Mouse (Mus musculus) hindbrain, postnatal 0 days (tissue): ENCODE measurements around the gene Ctnnd1. TPM values are rescaled to one million over a fixed set of nuclear protein-coding genes. Genes with fewer than 3 reads are reported as not detected.

ENCODE experiments used
- ATAC-seq: fragments of 200-750 bp; cut with Nextera tagmentation; 2 replicates; pipeline ENCODE4 v1.8.0; 2017; ENCODE audit warnings: mild to moderate bottlenecking, moderate TSS enrichment, moderate library complexity
- DNase-seq: peaks from one replicate; pipeline ENCODE4 v3.0.0-alpha.2; 2015; ENCODE audit warnings: low spot score
- H3K27ac ChIP-seq: fragments of 300-500 bp; sonication (generic); 2 replicates; pipeline ENCODE4 v1.5.1; 2014; ENCODE audit warnings: mild to moderate bottlenecking
- H3K27me3 ChIP-seq: fragments of 300-500 bp; sonication (generic); 2 replicates; pipeline ENCODE4 v1.6.1; 2014; ENCODE audit warnings: low read length, mixed read lengths; ENCODE audit not compliant: insufficient read depth
- H3K36me3 ChIP-seq: fragments of 300-500 bp; sonication (generic); 2 replicates; pipeline ENCODE4 v1.6.1; 2014; ENCODE audit warnings: low read length, mixed read lengths; ENCODE audit not compliant: insufficient read depth
- H3K4me1 ChIP-seq: fragments of 300-500 bp; sonication (generic); 2 replicates; pipeline ENCODE4 v1.6.1; 2014; ENCODE audit warnings: antibody characterized with exemption, low read length, mixed read lengths; ENCODE audit not compliant: insufficient read depth
- H3K4me2 ChIP-seq: fragments of 300-500 bp; sonication (generic); 2 replicates; pipeline ENCODE4 v1.6.1; 2014; ENCODE audit warnings: low read depth, mild to moderate bottlenecking, low read length, moderate library complexity, mixed read lengths
- H3K4me3 ChIP-seq: fragments of 300-500 bp; sonication (generic); 2 replicates; pipeline ENCODE4 v1.5.1; 2014; ENCODE audit warnings: low read length
- H3K9ac ChIP-seq: fragments of 300-500 bp; sonication (generic); replicated peaks from 2 replicates; pipeline ENCODE4 v1.6.1; 2014; ENCODE audit warnings: mild to moderate bottlenecking, low read length, moderate library complexity, mixed read lengths
- H3K9me3 ChIP-seq: fragments of 300-500 bp; sonication (generic); 2 replicates; pipeline ENCODE4 v1.6.1; 2016; ENCODE audit warnings: low read length, mixed read lengths
- CTCF ChIP-seq: IDR thresholded peaks from 2 replicates; pipeline ENCODE4 v1.5.1; 2016; ENCODE audit warnings: antibody characterized with exemption, control low read depth, low read depth
- WGBS: fragments of 180-500 bp; shearing (Covaris S2); extraction: QIAGEN DNeasy Blood & Tissue Kit; methylation state at CpG from one replicate; pipeline ENCODE4 v1.1.7; 2014; 5-methylcytosine and 5-hydroxymethylcytosine counted together
- polyA plus RNA-seq: library from polyadenylated mRNA; unstranded; fragments of >200 nt; fragmentation: Nextera tagmentation; extraction: Ambion mirVana; gene quantifications from 2 replicates; pipeline ENCODE4 v1.2.1, GENCODE M21; 2015
- total RNA-seq: library from RNA; depleted of rRNA; stranded (reverse); fragments of >200 nt; gene quantifications from 2 replicates; pipeline ENCODE4 v1.2.3, GENCODE M21; 2014

The Ctnnd1 gene
- total and polyA plus RNA-seq, 2 experiments from 2014 or later = 15.8 to 75.7 TPM

DNA sequence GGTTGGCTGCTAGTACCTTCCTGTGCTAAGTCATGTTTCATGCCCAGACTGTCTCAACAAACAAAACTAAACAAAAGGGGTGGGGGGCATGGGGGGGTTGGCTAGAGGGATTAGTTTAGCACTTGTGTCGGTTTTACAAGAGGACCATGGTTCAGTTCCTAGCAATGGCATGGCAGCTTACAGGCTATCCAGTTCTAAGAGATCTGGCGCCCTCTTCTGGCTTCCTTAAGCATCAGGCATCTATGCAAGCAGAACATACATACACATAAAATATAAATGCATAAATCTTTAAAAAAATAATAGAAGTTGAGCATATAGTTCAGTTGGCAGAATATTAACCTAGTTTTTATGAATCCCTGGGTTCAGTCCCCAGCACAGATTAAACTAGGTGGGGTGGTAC lies 12.3 kb upstream of the Ctnnd1 start:
- WGBS = 27% methylated on average over 2 of the region's 2 CpGs
- no peak overlapping the region for H3K4me3 ChIP-seq
- no peak overlapping the region for H3K9ac ChIP-seq
- H3K36me3 ChIP-seq = no peaks in the 10 kb centered on the region
- no peaks in the 10 kb centered on the region for H3K4me1 ChIP-seq
- ATAC-seq = no peak
- H3K27me3 ChIP-seq = no peaks in the 10 kb centered on the region
- no peaks in the 10 kb centered on the region for H3K9me3 ChIP-seq
- H3K4me2 ChIP-seq = no peak overlapping the region
- H3K27ac ChIP-seq = no peak overlapping the region
- peak; percentile 57 for TF ChIP-seq CTCF
- DNase-seq = peak; percentile 63

GRCm38 (mm10) chr2:84660253-84660652 lies 9.7 kb upstream of the Ctnnd1 start:
- no peak overlapping the region for H3K4me3 ChIP-seq
- H3K27me3 ChIP-seq = no peaks in the 10 kb centered on the region
- ATAC-seq (no peak), DNase-seq (peak; percentile 45)
- H3K27ac ChIP-seq = no peak overlapping the region
- TF ChIP-seq CTCF = peak; percentile 63
- WGBS = 65% methylated on average over 3 of the region's 3 CpGs
- H3K36me3 ChIP-seq = no peaks in the 10 kb centered on the region
- H3K9me3 ChIP-seq = no peaks in the 10 kb centered on the region
- H3K4me2 ChIP-seq = no peak overlapping the region
- no peak overlapping the region for H3K9ac ChIP-seq
- no peaks in the 10 kb centered on the region for H3K4me1 ChIP-seq

DNA sequence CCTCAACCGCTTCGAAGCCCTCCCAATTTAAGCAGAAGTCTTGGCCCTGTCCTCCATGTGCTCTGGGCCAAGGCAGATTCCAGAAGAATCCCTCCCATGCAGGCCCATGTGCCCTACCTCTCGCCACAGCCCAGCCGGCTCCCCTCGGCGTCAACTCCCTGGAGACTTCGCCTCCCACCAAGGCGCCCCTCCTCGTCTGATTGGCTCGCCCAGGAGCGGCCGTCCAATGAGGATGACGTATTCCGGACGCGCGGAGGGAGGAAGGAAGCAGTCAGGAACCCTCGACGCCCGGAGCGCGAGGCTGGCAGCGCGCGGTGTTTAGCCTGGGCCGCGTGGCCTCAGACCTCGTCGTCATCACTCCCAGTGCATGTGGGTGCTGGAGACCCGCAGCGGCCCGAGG lies 8.2 kb upstream of the Ctnnd1 start, which contains the start of gene Btbd18:
Btbd18 (plus strand) TSS at position 274 of the 400 bp plus-strand sequence.
- ATAC-seq (no peak), DNase-seq (no peak)
- no peak for TF ChIP-seq CTCF
- 92% methylated on average over 32 of the region's 32 CpGs for WGBS
- H3K4me2 ChIP-seq = no peak within 1 kb of the TSS
- no peak within 1 kb of the TSS for H3K4me3 ChIP-seq
- H3K27ac ChIP-seq = no peak within 1 kb of the TSS
- no peak within 1 kb of the TSS for H3K9ac ChIP-seq
- no peaks in the 10 kb centered on the region for H3K36me3 ChIP-seq
- H3K27me3 ChIP-seq = no peaks in the 10 kb centered on the region
- H3K4me1 ChIP-seq = no peaks in the 10 kb centered on the region
- no peaks in the 10 kb centered on the region for H3K9me3 ChIP-seq

DNA sequence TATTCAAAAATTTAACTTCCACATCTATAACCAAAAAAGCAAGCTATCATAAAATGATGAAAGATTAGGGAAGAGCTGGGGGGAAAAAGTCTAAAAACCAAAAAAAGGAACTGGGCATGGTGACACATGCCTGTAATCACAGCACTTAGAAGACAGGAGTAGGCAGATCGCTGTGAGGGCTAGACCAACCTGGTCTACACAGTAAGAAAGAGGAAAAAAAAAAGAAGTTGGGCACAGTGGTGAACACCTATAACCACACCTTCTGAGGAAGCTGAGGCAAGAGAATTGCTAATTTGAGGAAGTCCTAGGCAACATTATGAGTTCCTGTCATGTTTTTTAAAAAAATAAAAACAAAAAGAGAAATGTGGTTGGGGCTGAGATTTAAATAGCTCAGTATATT lies 5.3 kb upstream of the Ctnnd1 start:
- WGBS = 85% methylated on average over 1 of the region's 1 CpGs
- H3K9me3 ChIP-seq = no peaks in the 10 kb centered on the region
- no peak overlapping the region for H3K9ac ChIP-seq
- H3K36me3 ChIP-seq = no peaks in the 10 kb centered on the region
- H3K27me3 ChIP-seq = no peaks in the 10 kb centered on the region
- no peak overlapping the region for H3K4me2 ChIP-seq
- no peak overlapping the region for H3K27ac ChIP-seq
- no peak for ATAC-seq
- no peak overlapping the region for H3K4me3 ChIP-seq
- H3K4me1 ChIP-seq = no peaks in the 10 kb centered on the region
- no peak for DNase-seq
- TF ChIP-seq CTCF = no peak

DNA sequence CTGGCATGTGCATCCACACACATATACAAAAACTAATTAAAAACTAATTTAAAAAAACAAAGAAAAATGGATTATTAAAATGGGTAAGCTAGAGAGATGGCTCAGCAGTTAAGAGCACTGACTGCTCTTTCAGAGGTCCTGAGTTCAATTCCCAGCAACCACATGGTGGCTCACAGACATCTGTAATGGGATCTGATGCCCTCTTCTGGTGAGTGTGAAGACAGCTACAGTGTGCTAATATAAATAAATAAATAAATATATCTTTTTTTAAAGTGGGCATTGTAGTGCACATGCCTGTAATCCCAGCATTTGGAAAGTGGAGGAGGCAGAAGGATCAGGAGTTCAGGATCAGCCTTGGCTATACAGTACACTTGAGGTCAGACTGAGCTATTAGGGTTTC lies 2.8 kb upstream of the Ctnnd1 start:
- no peak overlapping the region for H3K4me2 ChIP-seq
- peak; percentile 38 for TF ChIP-seq CTCF
- H3K4me3 ChIP-seq = no peak overlapping the region
- no peaks in the 10 kb centered on the region for H3K9me3 ChIP-seq
- ATAC-seq = no peak
- no peak overlapping the region for H3K27ac ChIP-seq
- H3K27me3 ChIP-seq = no peaks in the 10 kb centered on the region
- no peaks in the 10 kb centered on the region for H3K4me1 ChIP-seq
- H3K9ac ChIP-seq = no peak overlapping the region
- no peaks in the 10 kb centered on the region for H3K36me3 ChIP-seq
- DNase-seq = no peak

DNA sequence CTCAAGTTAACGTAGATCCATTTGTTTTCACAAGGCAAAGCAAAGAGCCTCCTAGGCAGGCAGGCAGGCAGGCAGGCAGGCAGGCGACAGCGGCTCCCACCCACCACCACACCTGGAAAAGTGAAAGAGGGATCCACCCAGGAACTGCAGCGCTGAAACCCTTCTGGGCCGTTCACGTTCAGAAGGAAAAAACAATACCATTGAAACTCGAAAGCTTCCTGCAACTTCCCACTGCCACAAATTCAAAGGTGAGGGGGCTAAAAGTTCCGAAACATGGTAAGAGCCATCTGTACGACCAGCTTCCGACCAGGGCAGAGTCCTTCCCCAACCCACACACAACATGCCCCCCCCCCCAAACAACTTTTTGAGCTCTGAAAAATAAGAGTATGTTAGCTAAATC lies 891 bp downstream of the Ctnnd1 start:
- no peak for TF ChIP-seq CTCF
- no peak for DNase-seq
- peak overlapping the region; percentile 79 for H3K9ac ChIP-seq
- no peaks in the 10 kb centered on the region for H3K9me3 ChIP-seq
- no peaks in the 10 kb centered on the region for H3K27me3 ChIP-seq
- peaks cover 4% of the 10 kb centered on the region; the same call in 1 of the 2 replicates for H3K4me1 ChIP-seq
- peak overlapping the region; percentile 77 for H3K4me2 ChIP-seq
- no peak for ATAC-seq
- H3K27ac ChIP-seq = peak overlapping the region; percentile 94; the same call in 1 of the 2 replicates
- no peaks in the 10 kb centered on the region for H3K36me3 ChIP-seq
- H3K4me3 ChIP-seq = peak overlapping the region; percentile 73
- 0% methylated on average over 10 of the region's 10 CpGs for WGBS

GRCm38 (mm10) chr2:84648369-84648768 lies 2.2 kb downstream of the Ctnnd1 start:
- H3K4me1 ChIP-seq = peaks cover 4% of the 10 kb centered on the region; the same call in 1 of the 2 replicates
- H3K27ac ChIP-seq = peak overlapping the region; percentile 60; the same call in 1 of the 2 replicates
- DNase-seq (peak; percentile 65), ATAC-seq (no peak)
- TF ChIP-seq CTCF = peak; percentile 48
- peak overlapping the region; percentile 73 for H3K4me3 ChIP-seq
- peak overlapping the region; percentile 55 for H3K9ac ChIP-seq
- no peaks in the 10 kb centered on the region for H3K36me3 ChIP-seq
- H3K9me3 ChIP-seq = no peaks in the 10 kb centered on the region
- peak overlapping the region; percentile 77 for H3K4me2 ChIP-seq
- H3K27me3 ChIP-seq = no peaks in the 10 kb centered on the region
- 10% methylated on average over 6 of the region's 6 CpGs for WGBS
